Mouse (Mus musculus) lung, adult 2 months (tissue): ENCODE data around the gene Scml4.

Experiments used
- CTCF ChIP-seq: fragments of 200-500 bp; IDR thresholded peaks from 2 replicates; pipeline ENCODE4 v1.5.1; 2011; ENCODE audit warnings: mild to moderate bottlenecking, low read length, control low read depth; ENCODE audit not compliant: insufficient read depth
- POLR2A ChIP-seq: fragments of 200-500 bp; IDR thresholded peaks from 2 replicates; pipeline ENCODE4 v1.6.1; 2011; ENCODE audit warnings: low read depth, mild to moderate bottlenecking, control low read depth, low read length, borderline replicate concordance; ENCODE audit errors: extremely low read depth

- TF ChIP-seq CTCF (no peak), POLR2A (no peak)
These were observed 1.3 kb downstream of the Scml4 start for GRCm38 (mm10) chr10:42861446-42861845.
